Mouse (Mus musculus) limb, embryonic 10.5 days (tissue): Measurements from ENCODE around the gene Lgals7. TPM values are rescaled to one million over a fixed set of nuclear protein-coding genes. Genes with fewer than 3 reads are reported as not detected.

Source experiments
- DNase-seq: peaks from one replicate; pipeline ENCODE4 v3.0.0-alpha.2; 2017; ENCODE audit warnings: low spot score
- H3K27ac ChIP-seq: fragments of 300-500 bp; sonication (generic); 2 replicates; pipeline ENCODE4 v1.5.1; 2016; ENCODE audit warnings: mild to moderate bottlenecking
- H3K27me3 ChIP-seq: fragments of 300-500 bp; sonication (generic); 2 replicates; pipeline ENCODE4 v1.6.1; 2016; ENCODE audit warnings: low read depth, mild to moderate bottlenecking; ENCODE audit not compliant: poor library complexity, severe bottlenecking
- H3K36me3 ChIP-seq: fragments of 300-500 bp; sonication (generic); 2 replicates; pipeline ENCODE4 v1.6.1; 2016; ENCODE audit warnings: mild to moderate bottlenecking, moderate library complexity
- H3K4me1 ChIP-seq: fragments of 300-500 bp; sonication (generic); 2 replicates; pipeline ENCODE4 v1.6.1; 2016
- H3K4me3 ChIP-seq: fragments of 300-500 bp; sonication (generic); 2 replicates; pipeline ENCODE4 v1.5.1; 2016; ENCODE audit warnings: mild to moderate bottlenecking, moderate library complexity
- H3K9me3 ChIP-seq: fragments of 300-500 bp; sonication (generic); replicated peaks from 2 replicates; pipeline ENCODE4 v1.6.1; 2016; ENCODE audit warnings: mild to moderate bottlenecking
- WGBS: fragments of 180-500 bp; shearing (Covaris S2); methylation state at CpG from one replicate; pipeline ENCODE4 v1.1.7; 2016; 5-methylcytosine and 5-hydroxymethylcytosine counted together
- polyA plus RNA-seq: library from polyadenylated mRNA; unstranded; fragments of >200 nt; fragmentation: Nextera tagmentation; extraction: Ambion mirVana; gene quantifications from 2 replicates; pipeline ENCODE4 v1.2.1, GENCODE M21; 2016

Lgals7 gene
- 0.41 and 0.73 TPM in 2 replicates for polyA plus RNA-seq

GRCm38 (mm10) chr7:28863540-28863939 is at the start of gene Lgals7:
Lgals7 (plus strand) TSS chr7:28863853.
- 82% methylated on average over 6 of the region's 6 CpGs for WGBS
- Histone ChIP-seq H3K9me3 (no peaks in the 10 kb centered on the region), H3K27me3 (0 out of 2 replicates have a peak, but pooled peaks cover 5% of the 10 kb centered on the region), H3K27ac (0 out of 2 replicates have a peak within 1 kb of the TSS, but pooled peaks have one; percentile 36), H3K4me1 (peaks cover 28% of the 10 kb centered on the region), H3K36me3 (no peaks in the 10 kb centered on the region), H3K4me3 (no peak within 1 kb of the TSS)
- DNase-seq = no peak

GRCm38 (mm10) chr7:28814306-28815034 is 49.2 kb upstream of the Lgals7 start:
- Histone ChIP-seq H3K4me3 (0 out of 2 replicates have a peak overlapping the region, but pooled peaks have one; percentile 87), H3K36me3 (peaks cover 78% of the 10 kb centered on the region), H3K27ac (no peak overlapping the region), H3K27me3 (no peaks in the 10 kb centered on the region), H3K4me1 (peaks cover 48% of the 10 kb centered on the region), H3K9me3 (no peaks in the 10 kb centered on the region)
- DNase-seq = no peak
- WGBS = 90% methylated on average over 5 of the region's 5 CpGs

- Histone ChIP-seq H3K27me3 (no peaks in the 10 kb centered on the region), H3K4me1 (peaks cover 50% of the 10 kb centered on the region), H3K27ac (no peak overlapping the region), H3K9me3 (no peaks in the 10 kb centered on the region), H3K36me3 (peaks cover 86% of the 10 kb centered on the region), H3K4me3 (no peak overlapping the region)
- DNase-seq = no peak
- 94% methylated on average over 9 of the region's 9 CpGs for WGBS
These were observed 48.4 kb upstream of the Lgals7 start for GRCm38 (mm10) chr7:28815230-28815629.

- Histone ChIP-seq H3K9me3 (no peaks in the 10 kb centered on the region), H3K27me3 (no peaks in the 10 kb centered on the region), H3K27ac (no peak overlapping the region), H3K36me3 (peaks cover 95% of the 10 kb centered on the region), H3K4me1 (peaks cover 50% of the 10 kb centered on the region), H3K4me3 (no peak overlapping the region)
- no peak for DNase-seq
- WGBS = 94% methylated on average over 9 of the region's 9 CpGs
These were observed 47.5 kb upstream of the Lgals7 start for GRCm38 (mm10) chr7:28816201-28816600.

- peaks cover 47% of the 10 kb centered on the region for H3K4me1 ChIP-seq
- 97% methylated on average over 10 of the region's 10 CpGs for WGBS
- H3K4me3 ChIP-seq = no peak overlapping the region
- H3K27ac ChIP-seq = no peak overlapping the region
- no peak for DNase-seq
- no peaks in the 10 kb centered on the region for H3K27me3 ChIP-seq
- peaks cover 100% of the 10 kb centered on the region for H3K36me3 ChIP-seq
- H3K9me3 ChIP-seq = no peaks in the 10 kb centered on the region
These were observed 46.7 kb upstream of the Lgals7 start for GRCm38 (mm10) chr7:28816920-28817319.

DNA sequence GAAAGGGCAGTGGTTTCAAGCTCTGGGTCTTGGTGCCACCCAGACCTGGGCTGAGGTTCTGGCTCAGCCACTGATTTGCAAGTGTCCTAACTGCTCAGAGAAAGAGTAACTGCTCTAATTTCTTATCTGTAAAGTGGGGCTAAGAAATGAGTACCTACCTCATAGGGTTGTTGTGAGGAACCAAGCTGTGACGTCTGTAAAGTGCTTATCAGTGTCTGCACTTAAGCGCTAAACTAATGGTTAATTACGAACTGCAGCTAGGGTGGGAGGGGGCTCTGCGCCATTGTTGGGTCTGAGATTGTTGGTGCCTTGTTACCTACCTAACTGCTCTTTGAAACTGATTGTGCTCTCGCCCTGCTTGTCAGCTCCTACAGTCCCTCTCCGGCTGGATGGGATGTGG is 46.1 kb upstream of the Lgals7 start:
- H3K4me3 ChIP-seq = 0 out of 2 replicates have a peak overlapping the region, but pooled peaks have one; percentile 1
- H3K9me3 ChIP-seq = no peaks in the 10 kb centered on the region
- no peak overlapping the region for H3K27ac ChIP-seq
- no peak for DNase-seq
- peaks cover 100% of the 10 kb centered on the region for H3K36me3 ChIP-seq
- WGBS = 79% methylated on average over 6 of the region's 6 CpGs
- no peaks in the 10 kb centered on the region for H3K27me3 ChIP-seq
- H3K4me1 ChIP-seq = peaks cover 41% of the 10 kb centered on the region

GRCm38 (mm10) chr7:28817957-28818356 is 45.7 kb upstream of the Lgals7 start:
- H3K4me1 ChIP-seq = peaks cover 37% of the 10 kb centered on the region
- no peak for DNase-seq
- H3K4me3 ChIP-seq = no peak overlapping the region
- H3K27me3 ChIP-seq = no peaks in the 10 kb centered on the region
- 81% methylated on average over 4 of the region's 4 CpGs for WGBS
- no peaks in the 10 kb centered on the region for H3K9me3 ChIP-seq
- H3K27ac ChIP-seq = no peak overlapping the region
- H3K36me3 ChIP-seq = peaks cover 100% of the 10 kb centered on the region

DNA sequence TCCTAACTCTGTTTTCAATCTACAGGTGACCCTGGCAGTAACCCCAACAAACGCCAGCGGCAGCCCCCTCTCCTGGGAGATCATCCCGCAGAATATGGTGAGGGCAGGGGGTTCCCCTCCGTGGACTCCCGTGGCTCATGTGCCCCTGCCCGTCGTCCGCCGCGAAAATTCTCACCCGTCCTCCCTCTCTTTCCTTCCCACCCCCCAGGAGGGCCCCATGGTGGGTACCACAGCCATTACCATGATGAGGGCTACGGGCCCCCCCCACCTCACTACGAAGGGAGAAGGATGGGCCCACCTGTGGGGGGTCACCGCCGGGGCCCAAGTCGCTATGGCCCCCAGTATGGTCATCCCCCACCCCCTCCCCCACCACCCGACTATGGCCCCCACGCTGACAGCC is 45.2 kb upstream of the Lgals7 start:
- no peak for DNase-seq
- Histone ChIP-seq H3K27ac (no peak overlapping the region), H3K4me1 (peaks cover 32% of the 10 kb centered on the region), H3K9me3 (no peaks in the 10 kb centered on the region), H3K27me3 (no peaks in the 10 kb centered on the region), H3K4me3 (no peak overlapping the region), H3K36me3 (peaks cover 96% of the 10 kb centered on the region)
- 89% methylated on average over 18 of the region's 18 CpGs for WGBS

DNA sequence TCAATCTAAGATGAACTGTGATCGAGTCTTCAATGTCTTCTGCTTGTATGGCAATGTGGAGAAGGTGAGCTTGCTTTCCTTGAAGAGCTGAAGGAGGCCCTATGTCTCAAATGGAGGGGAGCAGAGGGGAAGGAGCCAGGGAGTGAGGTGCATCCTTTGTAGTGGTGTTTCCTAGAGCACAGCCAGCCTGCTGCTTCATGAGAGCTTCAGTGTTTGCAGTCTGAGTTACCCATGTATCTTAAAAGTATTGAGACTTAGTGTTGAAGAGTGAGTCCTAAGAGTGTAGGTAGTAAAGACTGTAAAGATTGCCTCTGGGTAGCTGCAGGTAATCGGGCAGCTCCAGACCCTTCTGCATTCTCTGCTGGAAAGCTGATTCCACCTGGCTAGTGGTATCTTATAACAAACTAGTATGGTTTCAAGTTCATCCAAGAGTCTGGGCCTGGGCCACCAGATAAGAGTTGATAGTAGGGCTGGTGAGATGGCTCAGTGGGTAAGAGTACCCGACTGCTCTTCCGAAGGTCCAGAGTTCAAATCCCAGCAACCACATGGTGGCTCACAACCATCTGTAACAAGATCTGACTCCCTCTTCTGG is 44.7 kb upstream of the Lgals7 start:
- 88% methylated on average over 4 of the region's 4 CpGs for WGBS
- Histone ChIP-seq H3K4me3 (no peak overlapping the region), H3K27ac (no peak overlapping the region), H3K4me1 (peaks cover 27% of the 10 kb centered on the region; the same call in 1 of the 2 replicates), H3K9me3 (no peaks in the 10 kb centered on the region), H3K36me3 (peaks cover 91% of the 10 kb centered on the region), H3K27me3 (no peaks in the 10 kb centered on the region)
- no peak for DNase-seq

DNA sequence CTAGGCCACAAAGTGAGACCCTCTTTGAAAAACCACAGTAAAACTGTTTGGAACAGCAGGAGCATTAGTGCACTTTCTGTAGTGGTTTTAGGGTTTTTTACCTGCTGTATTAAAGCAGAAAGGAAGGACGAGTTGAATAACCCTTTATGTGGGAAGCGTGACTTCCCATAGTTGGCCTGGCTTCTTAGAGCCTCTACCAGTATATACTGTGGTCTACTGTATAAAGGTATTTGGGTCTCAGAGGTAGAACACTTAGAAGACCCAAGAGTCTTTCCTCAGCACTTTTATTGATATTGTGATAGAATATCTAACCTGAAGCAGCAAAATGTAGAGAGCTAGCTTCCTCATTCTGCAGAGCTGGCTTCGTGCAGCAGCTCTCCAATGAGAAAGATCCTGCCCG is 44.1 kb upstream of the Lgals7 start:
- WGBS = 96% methylated on average over 4 of the region's 4 CpGs
- Histone ChIP-seq H3K36me3 (peaks cover 85% of the 10 kb centered on the region), H3K9me3 (no peaks in the 10 kb centered on the region), H3K4me3 (no peak overlapping the region), H3K27me3 (no peaks in the 10 kb centered on the region), H3K27ac (no peak overlapping the region), H3K4me1 (peaks cover 25% of the 10 kb centered on the region; the same call in 1 of the 2 replicates)
- no peak for DNase-seq

DNA sequence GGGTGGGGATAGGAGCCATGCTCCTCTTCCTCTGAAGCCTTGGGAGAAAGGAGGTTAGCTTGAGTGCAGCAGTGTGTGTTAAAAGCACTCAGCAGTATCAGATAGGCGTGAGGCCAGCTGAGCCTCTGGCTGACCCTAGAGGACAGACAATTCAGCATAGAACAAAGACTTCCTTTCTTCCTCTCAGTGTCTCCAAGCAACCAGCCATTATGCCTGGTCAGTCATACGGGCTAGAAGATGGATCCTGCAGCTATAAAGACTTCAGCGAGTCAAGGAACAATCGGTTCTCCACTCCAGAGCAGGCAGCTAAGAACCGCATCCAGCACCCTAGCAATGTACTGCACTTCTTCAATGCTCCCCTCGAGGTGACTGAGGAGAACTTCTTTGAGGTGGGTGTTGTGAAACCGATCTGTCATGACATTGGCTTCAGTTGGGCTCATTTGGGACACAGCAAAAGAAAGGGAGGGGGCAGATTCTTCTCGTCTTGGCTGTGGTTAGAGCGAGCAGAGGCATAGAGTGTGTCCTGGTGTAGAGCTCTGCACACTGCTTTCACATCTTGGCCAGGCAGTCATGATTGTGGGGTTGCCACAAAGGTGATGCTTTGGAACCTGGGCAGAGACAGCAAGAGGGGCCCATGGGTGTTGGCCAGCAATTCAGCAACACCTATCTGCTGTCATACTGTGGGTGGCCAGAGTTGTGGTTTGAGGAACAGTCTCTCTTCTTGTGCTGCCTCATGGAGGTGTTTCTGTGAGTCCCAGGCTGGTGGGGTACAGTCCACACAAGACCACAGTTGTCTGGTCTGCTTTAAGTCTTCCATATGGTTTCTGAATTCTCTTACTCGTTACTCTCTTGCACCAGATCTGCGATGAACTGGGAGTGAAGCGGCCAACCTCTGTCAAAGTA is 43.0 kb upstream of the Lgals7 start:
- H3K27me3 ChIP-seq = no peaks in the 10 kb centered on the region
- no peak overlapping the region for H3K4me3 ChIP-seq
- H3K4me1 ChIP-seq = peaks cover 23% of the 10 kb centered on the region
- WGBS = 88% methylated on average over 12 of the region's 12 CpGs
- no peak overlapping the region for H3K27ac ChIP-seq
- peaks cover 75% of the 10 kb centered on the region for H3K36me3 ChIP-seq
- no peak for DNase-seq
- no peaks in the 10 kb centered on the region for H3K9me3 ChIP-seq

GRCm38 (mm10) chr7:28821261-28821831 is 42.3 kb upstream of the Lgals7 start:
- peaks cover 22% of the 10 kb centered on the region for H3K4me1 ChIP-seq
- H3K27ac ChIP-seq = no peak overlapping the region
- DNase-seq = no peak

More at GRCm38 (mm10) chr7:28821261-28821831, 42.3 kb upstream of the Lgals7 start:
- Histone ChIP-seq H3K36me3 (peaks cover 67% of the 10 kb centered on the region), H3K4me3 (no peak overlapping the region), H3K27me3 (no peaks in the 10 kb centered on the region), H3K9me3 (no peaks in the 10 kb centered on the region)
- 83% methylated on average over 10 of the region's 10 CpGs for WGBS
